Mouse (Mus musculus) small intestine, adult 2 months (tissue): ENCODE results near the gene Defb41. TPM values are rescaled to one million over a fixed set of nuclear protein-coding genes. Genes with fewer than 3 reads are reported as not detected.

Experiments
- H3K27ac ChIP-seq: fragments of 200-500 bp; 2 replicates; pipeline ENCODE4 v1.5.1; 2012; ENCODE audit warnings: low read depth, low read length, control low read depth, inconsistent platforms; ENCODE audit not compliant: insufficient read depth
- H3K27me3 ChIP-seq: fragments of 200-500 bp; 2 replicates; pipeline ENCODE4 v1.6.1; 2012; ENCODE audit warnings: mild to moderate bottlenecking, moderate library complexity, low read length, inconsistent platforms; ENCODE audit not compliant: control insufficient read depth, insufficient read depth
- H3K36me3 ChIP-seq: fragments of 200-500 bp; 2 replicates; pipeline ENCODE4 v1.6.1; 2012; ENCODE audit warnings: mild to moderate bottlenecking, low read length, control low read depth, inconsistent platforms; ENCODE audit not compliant: control insufficient read depth, insufficient read depth
- H3K4me1 ChIP-seq: fragments of 200-500 bp; 2 replicates; pipeline ENCODE4 v1.6.1; 2012; ENCODE audit warnings: low read length, inconsistent platforms, mixed read lengths; ENCODE audit not compliant: control insufficient read depth, insufficient read depth, insufficient read length
- H3K4me3 ChIP-seq: fragments of 200-500 bp; 2 replicates; pipeline ENCODE4 v1.5.1; 2012; ENCODE audit warnings: low read depth, mild to moderate bottlenecking, control low read depth, inconsistent platforms, low read length, moderate library complexity
- CTCF ChIP-seq: fragments of 200-500 bp; IDR thresholded peaks from 2 replicates; pipeline ENCODE4 v1.5.1; 2012; ENCODE audit warnings: low read depth, mild to moderate bottlenecking, control low read depth, inconsistent platforms, low read length, moderate library complexity, mixed read lengths; ENCODE audit not compliant: insufficient replicate concordance, insufficient read length; ENCODE audit errors: extremely low read depth
- POLR2A ChIP-seq: fragments of 200-500 bp; IDR thresholded peaks from 2 replicates; pipeline ENCODE4 v1.6.1; 2012; ENCODE audit warnings: low read depth, mild to moderate bottlenecking, control low read depth, inconsistent platforms, low read length, moderate library complexity
- WGBS: fragments of 180-500 bp; shearing (Covaris S2); methylation state at CpG from one replicate; pipeline ENCODE4 v1.1.7; 2018; 5-methylcytosine and 5-hydroxymethylcytosine counted together
- polyA plus RNA-seq: library from polyadenylated mRNA; depleted of rRNA; stranded (reverse); fragments of >200 nt; gene quantifications from 2 replicates; pipeline ENCODE4 v1.2.3, GENCODE M21; 2012; rRNA removed

Gene Defb41
- polyA plus RNA-seq, 1 experiment, result not detected

DNA sequence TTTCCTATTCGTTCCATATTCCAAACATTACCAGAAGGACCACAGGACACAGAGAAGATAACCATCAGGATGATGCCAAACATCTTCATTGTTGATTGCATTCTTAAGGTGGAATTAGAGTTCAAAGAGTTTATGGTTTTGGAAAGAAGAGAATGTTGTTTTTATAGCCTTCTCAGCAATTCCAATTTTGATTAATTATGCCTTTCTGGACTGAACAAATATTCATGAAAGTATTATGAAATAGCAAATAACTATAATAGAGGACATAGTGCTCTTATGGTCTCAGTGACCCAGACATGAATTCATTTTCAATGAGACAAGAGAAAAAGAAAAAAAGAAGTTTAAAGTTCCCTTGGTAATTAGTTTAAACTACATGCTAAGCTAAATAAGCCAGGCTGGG is 27.6 kb downstream of the Defb41 start, which contains the start of gene Defb18:
Gene Defb18 (minus strand): TSS at position 101 of the 400 bp plus-strand sequence.
- Histone ChIP-seq H3K4me3 (no peak within 1 kb of the TSS), H3K27ac (no peak within 1 kb of the TSS), H3K27me3 (no peaks in the 10 kb centered on the region), H3K4me1 (no peaks in the 10 kb centered on the region), H3K36me3 (no peaks in the 10 kb centered on the region)
- no peak for TF ChIP-seq CTCF
- no peak for TF ChIP-seq POLR2A
- 52% methylated on average over 1 of the region's 1 CpGs for WGBS

- TF ChIP-seq POLR2A (no peak), CTCF (no peak)
- H3K27ac ChIP-seq, result no peak overlapping the region
- no peaks in the 10 kb centered on the region for H3K27me3 ChIP-seq
- H3K4me1 ChIP-seq, result no peaks in the 10 kb centered on the region
- WGBS, result 11% methylated on average over 3 of the region's 3 CpGs
- H3K36me3 ChIP-seq, result no peaks in the 10 kb centered on the region
- no peak overlapping the region for H3K4me3 ChIP-seq
Measured at GRCm38 (mm10) chr1:18223385-18223945, 41.5 kb downstream of the Defb41 start.

Other genes starting within 250 kb of the Defb41 start
- not detected in 2 replicates for gene Crisp4, start 119.2 kb downstream of the Defb41 start, polyA plus RNA-seq
- gene Defb18, start 27.7 kb downstream of the Defb41 start, polyA plus RNA-seq, result not detected in 2 replicates